Mouse (Mus musculus): ENCODE results near the gene Rps27. TPM values are rescaled to one million over a fixed set of nuclear protein-coding genes. Genes with fewer than 3 reads are reported as not detected.

The Rps27 gene
- total and polyA plus RNA-seq, 3 experiments: 2,476 to 6,504 TPM; not detected in 1

DNA sequence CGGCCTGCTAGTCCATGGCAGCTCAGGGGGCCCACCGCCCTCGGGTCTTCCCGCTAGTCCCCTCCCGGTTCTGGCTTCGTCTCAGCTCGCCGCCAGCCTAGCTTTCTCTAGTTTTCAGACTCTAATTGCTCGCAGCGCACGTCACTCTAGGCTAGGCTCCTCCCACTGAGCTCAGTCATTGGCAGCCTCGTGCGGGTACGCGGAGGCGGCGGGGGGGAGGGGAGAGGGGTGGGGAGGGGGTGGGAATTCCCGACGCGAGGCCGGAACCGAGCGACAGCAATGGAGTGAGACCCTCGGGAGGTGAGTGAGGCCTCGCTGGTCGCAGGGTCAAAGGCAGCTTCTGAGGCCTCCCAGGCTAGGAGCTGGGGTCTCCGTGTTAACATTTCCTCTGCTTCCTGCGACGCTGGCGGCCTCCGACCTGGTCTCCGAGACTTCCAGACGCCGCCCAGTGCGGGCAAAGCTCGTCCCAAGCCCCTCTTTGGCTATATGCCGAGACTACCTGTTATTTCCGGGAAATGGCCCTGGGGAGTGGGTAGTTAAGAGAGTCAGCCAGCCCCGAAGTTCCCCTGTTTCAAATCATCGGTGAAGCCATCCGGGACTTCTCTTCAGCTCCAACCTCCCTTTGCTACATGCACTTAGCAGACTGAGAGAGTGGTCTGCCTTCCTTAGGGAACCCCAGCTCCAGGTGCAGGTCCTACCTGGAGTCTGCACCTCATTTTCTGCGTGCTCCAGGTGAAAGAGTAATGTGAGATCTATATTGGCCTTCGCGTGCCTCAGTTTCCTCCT, 34.7 kb upstream of the Rps27 start, which contains the start of gene Slc39a1:
Gene Slc39a1, plus strand, starts transcription at position 213 of the 786 bp plus-strand sequence.
- Histone ChIP-seq H3K27me3 (ENCODE audit: control insufficient read depth in 1 of 2, insufficient read depth in 2 of 2, low read length in 2 of 2) (no peaks in the 10 kb centered on the region), H3K27ac (ENCODE audit: control insufficient read depth, low read depth, low read length) (peak within 1 kb of the TSS; percentile 47), H3K4me1 (ENCODE audit: control insufficient read depth in 1 of 2, insufficient read depth in 2 of 2, low read length in 2 of 2) (peaks cover 7 to 10% of the 10 kb centered on the region in 2 experiments; a peak in 2 of 4 replicates), H3K36me3 (ENCODE audit: control insufficient read depth in 1 of 2, insufficient read depth in 2 of 2, low read length in 2 of 2) (peaks cover 0 to 7% of the 10 kb centered on the region in 2 experiments; a peak in 2 of 4 replicates), H3K9ac (ENCODE audit: control insufficient read depth, low read depth, low read length, poor library complexity, severe bottlenecking) (peak within 1 kb of the TSS; percentile 78), H3K4me3 (ENCODE audit: control insufficient read depth in 1 of 2, insufficient read depth in 1 of 2, low read depth in 2 of 2, low read length in 2 of 2) (peak within 1 kb of the TSS; percentile 72 to 98), H3K9me3 (replicated peaks; ENCODE audit: insufficient read depth, low read length) (no peaks in the 10 kb centered on the region), H3K79me2 (ENCODE audit: control insufficient read depth, insufficient read depth, low read length, poor library complexity) (peaks cover 7% of the 10 kb centered on the region)
- peak; percentile 78 for TF ChIP-seq SIN3A (IDR thresholded peaks at IDR 0.05; ENCODE audit: low read length)
- peak; percentile 88 for TF ChIP-seq MAZ (IDR thresholded peaks at IDR 0.05; ENCODE audit: low read depth, low read length)
- TF ChIP-seq ZKSCAN1 (IDR thresholded peaks at IDR 0.05; ENCODE audit: low read depth, low read length): no peak
- peak; percentile 59; the same call in 1 of the 2 replicates for TF ChIP-seq TBP (IDR thresholded peaks at IDR 0.05; ENCODE audit: low read depth, low read length)
- peak; percentile 63; the same call in 1 of the 2 replicates for TF ChIP-seq CHD1 (IDR thresholded peaks at IDR 0.05; ENCODE audit: low read depth, low read length)
- peak; percentile 86 to 90; a peak in 3 of 4 replicates for TF ChIP-seq POLR2A (IDR thresholded peaks at IDR 0.05; ENCODE audit: control insufficient read depth in 1 of 2, insufficient read depth in 1 of 2, low read depth in 1 of 2, low read length in 2 of 2, poor library complexity in 1 of 2)
- TF ChIP-seq TCF12 (IDR thresholded peaks at IDR 0.05; ENCODE audit: low read depth, low read length): peak; percentile 45; the same call in 1 of the 2 replicates
- TF ChIP-seq HCFC1 (IDR thresholded peaks at IDR 0.05; ENCODE audit: low read depth, low read length): peak; percentile 71
- TF ChIP-seq ZMIZ1 (IDR thresholded peaks at IDR 0.05; ENCODE audit: low read depth, low read length): peak; percentile 97
- TF ChIP-seq POLR2AphosphoS2 (IDR thresholded peaks at IDR 0.05; ENCODE audit: low read length): peak; percentile 79; the same call in 1 of the 2 replicates
- peak; percentile 68; the same call in 1 of the 2 replicates for TF ChIP-seq CHD2 (IDR thresholded peaks at IDR 0.05; ENCODE audit: low read length)
- TF ChIP-seq USF2 (IDR thresholded peaks at IDR 0.05; ENCODE audit: borderline replicate concordance in 1 of 2, insufficient read depth in 1 of 2, low read depth in 1 of 2, low read length in 2 of 2): no peak
- peak; percentile 7; the same call in 1 of the 2 replicates for TF ChIP-seq USF1 (IDR thresholded peaks at IDR 0.05; ENCODE audit: low read depth, low read length)
- no peak for TF ChIP-seq E2F4 (IDR thresholded peaks at IDR 0.05; ENCODE audit: borderline replicate concordance, low read depth, low read length)
- TF ChIP-seq MAFK (IDR thresholded peaks at IDR 0.05; ENCODE audit: borderline replicate concordance, low read depth, low read length): no peak
- no peak for TF ChIP-seq SMC3 (IDR thresholded peaks at IDR 0.05; ENCODE audit: low read depth, low read length)
- no peak; the same call in 1 of the 2 replicates for TF ChIP-seq MXI1 (IDR thresholded peaks at IDR 0.05; ENCODE audit: low read depth, low read length)
- 0 out of 2 replicates have a peak, but pooled peaks have one; percentile 7 for TF ChIP-seq MYB (IDR thresholded peaks at IDR 0.05; ENCODE audit: low read depth, low read length)
- TF ChIP-seq ELF1 (IDR thresholded peaks at IDR 0.05; ENCODE audit: low read depth, low read length): no peak; the same call in 1 of the 2 replicates
- TF ChIP-seq BHLHE40 (IDR thresholded peaks at IDR 0.05; ENCODE audit: borderline replicate concordance, low read depth, low read length): no peak; the same call in 1 of the 2 replicates
- TF ChIP-seq MYC (IDR thresholded peaks at IDR 0.05; ENCODE audit: low read depth, low read length): no peak
- 0 out of 2 replicates have a peak, but pooled peaks have one; percentile 40 for TF ChIP-seq UBTF (IDR thresholded peaks at IDR 0.05; ENCODE audit: borderline replicate concordance, insufficient read depth, low read depth, low read length)
- TF ChIP-seq MAX (IDR thresholded peaks at IDR 0.05; ENCODE audit: low read length): peak; percentile 22; the same call in 1 of the 2 replicates
- peak; percentile 92 for TF ChIP-seq NELFE (IDR thresholded peaks at IDR 0.05; ENCODE audit: low read depth, low read length)
- TF ChIP-seq RCOR1 (IDR thresholded peaks at IDR 0.05; ENCODE audit: low read depth, low read length): no peak
- TF ChIP-seq GATA1 (IDR thresholded peaks at IDR 0.05; ENCODE audit: low read depth, low read length): no peak
- peak; percentile 98 for DNase-seq (ENCODE audit: low read depth, low spot score)

All from MEL (cell line).